8 mouse cellular contexts compared by ENCODE assay signal in the genomic region with DNA sequence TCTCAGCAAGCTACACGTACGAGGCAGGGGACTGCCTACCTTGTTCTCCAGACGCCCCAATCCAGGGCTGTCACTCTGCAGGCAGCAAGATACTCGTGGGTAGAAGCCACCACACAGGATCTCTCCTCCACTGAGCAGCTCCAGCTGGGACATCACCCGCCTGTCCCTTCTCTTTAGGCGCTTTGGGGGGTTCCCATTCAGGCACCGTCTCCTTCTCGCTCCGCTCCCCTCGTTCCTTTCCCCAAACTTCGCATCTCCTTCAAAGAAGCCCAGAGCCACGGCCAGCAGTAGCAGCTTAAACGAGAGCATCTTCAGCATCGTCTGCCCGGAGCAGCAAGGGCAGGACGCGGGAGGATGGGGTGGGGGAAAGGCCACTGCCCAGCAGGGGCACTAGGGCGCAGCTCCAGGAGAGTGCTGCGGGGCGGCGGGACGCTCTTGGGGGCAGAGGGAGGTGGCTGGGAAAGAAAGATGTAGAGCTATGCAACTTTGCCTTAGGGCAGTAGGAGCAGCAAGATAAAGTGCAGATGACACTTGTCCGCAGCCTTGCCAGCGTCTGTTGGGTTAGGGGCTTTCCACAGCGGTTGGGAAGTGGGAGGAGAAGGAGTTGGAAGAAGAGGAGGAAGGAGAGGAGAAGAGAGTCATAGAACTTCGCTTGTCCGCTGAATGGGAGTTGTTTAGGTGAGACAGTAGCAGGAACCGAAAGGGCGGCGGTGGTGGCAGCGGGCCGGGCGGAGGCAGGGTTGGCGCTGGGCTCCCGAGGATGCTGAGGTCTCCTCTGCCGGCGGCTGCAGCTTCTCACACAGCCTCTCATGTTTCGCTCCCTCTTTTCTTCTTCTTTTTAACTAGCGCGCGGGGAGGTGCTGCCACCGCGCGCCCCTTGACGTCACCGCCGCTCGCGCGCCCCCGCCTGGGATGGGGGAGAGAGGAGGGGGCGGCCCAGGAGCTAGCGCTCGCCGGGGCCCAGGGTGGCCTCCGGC. TPM values are rescaled to one million over a fixed set of nuclear protein-coding genes. Genes with fewer than 3 reads are reported as not detected.
A peak's percentile ranks its signal among the peaks of the same experiment; 100 is the strongest.
DNase-seq lines count a peak whose midpoint lies in the region; ATAC-seq and TF ChIP-seq lines count a peak whose summit lies in the region.

TSS of gene Hhip (minus strand) at position 809 of the 977 bp plus-strand sequence.

- WGBS in liver, embryonic 14.5 days (ENCODE audit: insufficient replicate concordance) = 1% methylated on average over 36 of the region's 56 CpGs
- under 1% methylated on average over 36 of the region's 56 CpGs for WGBS in neural tube, embryonic 11.5 days

- DNase-seq in heart, adult 11 months = peak; percentile 81
- no peak for DNase-seq in heart, adult 9 months (ENCODE audit: low spot score in 2 of 2)
- peak; percentile 40 for DNase-seq in adrenal gland, postnatal 14 days
- DNase-seq in kidney, postnatal 14 days = peak; percentile 34
- DNase-seq in liver, embryonic 14.5 days (ENCODE audit: low read depth in 3 of 3, low spot score in 3 of 3) = no peak
- peak; percentile 75 for DNase-seq in neural tube, embryonic 11.5 days (ENCODE audit: low spot score)
- peak; percentile 70 for DNase-seq in thymus, postnatal 14 days

- ATAC-seq in frontal cortex, adult (ENCODE audit: low TSS enrichment) = peak; percentile 67
- no peak for ATAC-seq in liver, embryonic 14.5 days (ENCODE audit: insufficient read depth)
- peak; percentile 48 for ATAC-seq in neural tube, embryonic 11.5 days (ENCODE audit: insufficient read depth, low FRiP score, low TSS enrichment)

- no peak for TF ChIP-seq CTCF in liver, embryonic 14.5 days (IDR thresholded peaks at IDR 0.05; ENCODE audit: low read depth)

- no peak for TF ChIP-seq EP300 in liver, embryonic 14.5 days (IDR thresholded peaks at IDR 0.05; ENCODE audit: low read depth)

- H3K4me2 ChIP-seq in liver, embryonic 14.5 days (ENCODE audit: low read depth) = peak within 1 kb of the TSS; percentile 48
- peak within 1 kb of the TSS; percentile 88 for H3K4me2 ChIP-seq in neural tube, embryonic 11.5 days (ENCODE audit: low read depth)

- peaks cover 17% of the 10 kb centered on the region for H3K27me3 ChIP-seq in liver, embryonic 14.5 days (ENCODE audit: control insufficient read depth, insufficient read depth, low read length)
- peaks cover 5% of the 10 kb centered on the region; the same call in 1 of the 2 replicates for H3K27me3 ChIP-seq in neural tube, embryonic 11.5 days (ENCODE audit: control insufficient read depth, insufficient read depth, low read length)

- no peak within 1 kb of the TSS for H3K27ac ChIP-seq in liver, embryonic 14.5 days
- no peak within 1 kb of the TSS for H3K27ac ChIP-seq in neural tube, embryonic 11.5 days (ENCODE audit: low read depth, low read length)

- no peaks in the 10 kb centered on the region for H3K36me3 ChIP-seq in liver, embryonic 14.5 days (replicated peaks; ENCODE audit: control insufficient read depth, insufficient read depth, low read depth)
- H3K36me3 ChIP-seq in neural tube, embryonic 11.5 days (ENCODE audit: control insufficient read depth, insufficient read depth, low read length) = no peaks in the 10 kb centered on the region

- no peaks in the 10 kb centered on the region for H3K4me1 ChIP-seq in liver, embryonic 14.5 days (replicated peaks; ENCODE audit: control insufficient read depth in 2 of 2, insufficient read depth in 2 of 2, low read length in 1 of 2)
- H3K4me1 ChIP-seq in neural tube, embryonic 11.5 days (ENCODE audit: control insufficient read depth, insufficient read depth, low read length) = peaks cover 20% of the 10 kb centered on the region

- H3K4me3 ChIP-seq in liver, embryonic 14.5 days (ENCODE audit: insufficient read depth in 1 of 2, low read depth in 2 of 2, low read length in 2 of 2) = peak within 1 kb of the TSS; percentile 10 to 54
- peak within 1 kb of the TSS; percentile 49 for H3K4me3 ChIP-seq in neural tube, embryonic 11.5 days (ENCODE audit: low read depth, low read length)

- H3K9me3 ChIP-seq in liver, embryonic 14.5 days (ENCODE audit: control insufficient read depth, low read length) = no peaks in the 10 kb centered on the region
- H3K9me3 ChIP-seq in neural tube, embryonic 11.5 days (ENCODE audit: control insufficient read depth, low read length) = no peaks in the 10 kb centered on the region

- H3K9ac ChIP-seq in liver, embryonic 14.5 days (replicated peaks) = no peak within 1 kb of the TSS
- peak within 1 kb of the TSS; percentile 44 for H3K9ac ChIP-seq in neural tube, embryonic 11.5 days (ENCODE audit: low read length)

RNA-seq across cellular contexts. Expression of gene Hhip, which starts in this region (rescaled TPM):
- 7.8 and 9.1 TPM in 2 replicates for total RNA-seq in adrenal gland, postnatal 14 days (2021)
- polyA plus RNA-seq in liver, embryonic 14.5 days (2012; rRNA removed) = 0.40 and 0.66 TPM in 2 replicates
- polyA plus RNA-seq in liver, embryonic 14.5 days (2014; fragmentation: Nextera tagmentation; extraction: Ambion mirVana) = 1.1 and 1.2 TPM in 2 replicates
- polyA plus RNA-seq in neural tube, embryonic 11.5 days (2014; fragmentation: Nextera tagmentation; extraction: Ambion mirVana) = 3.2 and 3.5 TPM in 2 replicates

Comparison
In these comparisons a context has a peak if more than half of its experiments do, and no peak if none do; other contexts are left out.
1. DNase-seq: peak in heart, adult 11 months (single experiment), adrenal gland, postnatal 14 days (single experiment), kidney, postnatal 14 days (single experiment), neural tube, embryonic 11.5 days (single experiment) and thymus, postnatal 14 days (single experiment); none in heart, adult 9 months (0 of 2) and liver, embryonic 14.5 days (0 of 3).